Mouse (Mus musculus) stomach, postnatal 0 days (tissue): ENCODE data around the gene Cyp1a2. TPM values are rescaled to one million over a fixed set of nuclear protein-coding genes. Genes with fewer than 3 reads are reported as not detected.
A peak's percentile ranks its signal among the peaks of the same experiment; 100 is the strongest.

Experiments
- ATAC-seq: fragments of 200-750 bp; cut with Nextera tagmentation; 2 replicates; pipeline ENCODE4 v1.8.0; 2017; ENCODE audit not compliant: low FRiP score, low TSS enrichment
- DNase-seq: peaks from one replicate; pipeline ENCODE4 v3.0.0-alpha.2; 2016; ENCODE audit warnings: low spot score
- H3K27ac ChIP-seq: fragments of 300-500 bp; sonication (generic); replicated peaks from 2 replicates; pipeline ENCODE4 v1.5.1; 2014; ENCODE audit warnings: mild to moderate bottlenecking, control low read depth
- H3K27me3 ChIP-seq: fragments of 300-500 bp; sonication (generic); 2 replicates; pipeline ENCODE4 v1.6.1; 2014; ENCODE audit warnings: low read length; ENCODE audit not compliant: control insufficient read depth, insufficient read depth
- H3K36me3 ChIP-seq: fragments of 300-500 bp; sonication (generic); 2 replicates; pipeline ENCODE4 v1.6.1; 2014; ENCODE audit warnings: low read length, mixed read lengths; ENCODE audit not compliant: control insufficient read depth, insufficient read depth
- H3K4me1 ChIP-seq: fragments of 300-500 bp; sonication (generic); replicated peaks from 2 replicates; pipeline ENCODE4 v1.6.1; 2014; ENCODE audit warnings: antibody characterized with exemption; ENCODE audit not compliant: control insufficient read depth, insufficient read depth
- H3K4me2 ChIP-seq: fragments of 300-500 bp; sonication (generic); replicated peaks from 2 replicates; pipeline ENCODE4 v1.6.1; 2014; ENCODE audit warnings: low read depth, mild to moderate bottlenecking, control low read depth, moderate library complexity
- H3K4me3 ChIP-seq: fragments of 300-500 bp; sonication (generic); 2 replicates; pipeline ENCODE4 v1.5.1; 2014; ENCODE audit warnings: low read depth, low read length, control low read depth
- H3K9ac ChIP-seq: fragments of 300-500 bp; sonication (generic); 2 replicates; pipeline ENCODE4 v1.6.1; 2014; ENCODE audit warnings: mild to moderate bottlenecking, low read length, control low read depth, mixed read lengths
- H3K9me3 ChIP-seq: fragments of 300-500 bp; sonication (generic); 2 replicates; pipeline ENCODE4 v1.6.1; 2016; ENCODE audit warnings: low read length; ENCODE audit not compliant: control insufficient read depth
- CTCF ChIP-seq: IDR thresholded peaks from 2 replicates; pipeline ENCODE4 v1.5.1; 2016; ENCODE audit warnings: antibody characterized with exemption, low read depth, mild to moderate bottlenecking, moderate library complexity
- EP300 ChIP-seq: optimal IDR thresholded peaks from 2 replicates; pipeline ENCODE3; 2016; ENCODE audit warnings: antibody characterized with exemption
- WGBS: fragments of 180-500 bp; shearing (Covaris S2); extraction: QIAGEN DNeasy Blood & Tissue Kit; methylation state at CpG from one replicate; pipeline ENCODE4 v1.1.7; 2014; 5-methylcytosine and 5-hydroxymethylcytosine counted together
- polyA plus RNA-seq: library from polyadenylated mRNA; unstranded; fragments of >200 nt; fragmentation: Nextera tagmentation; extraction: Ambion mirVana; gene quantifications from 2 replicates; pipeline ENCODE4 v1.2.1, GENCODE M21; 2015

Gene Cyp1a2
- polyA plus RNA-seq, 1 experiment from 2014 or later = not detected

DNA sequence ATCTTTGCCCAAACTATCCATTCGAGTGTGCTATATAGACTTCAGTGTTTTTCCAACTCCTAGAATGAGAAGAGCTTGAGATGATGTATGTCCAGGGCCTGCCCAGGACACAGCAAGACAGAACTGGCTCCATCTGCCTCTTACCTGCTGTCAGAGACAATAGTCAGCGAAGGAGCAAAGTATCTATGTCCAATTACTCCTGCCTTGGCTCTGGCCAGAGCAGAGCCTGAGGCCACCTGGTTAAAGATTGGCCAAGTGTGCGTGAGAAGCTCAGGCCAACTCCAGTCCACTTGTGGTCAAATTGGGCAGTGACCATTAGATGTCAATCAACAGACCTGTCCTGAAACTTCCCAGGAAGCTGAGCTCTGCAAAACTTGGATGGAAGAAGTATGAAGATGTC lies 13.9 kb downstream of the Cyp1a2 start:
- no peak for ATAC-seq
- no peaks in the 10 kb centered on the region for H3K27me3 ChIP-seq
- no peak for TF ChIP-seq EP300
- TF ChIP-seq CTCF = no peak
- DNase-seq = no peak
- no peak overlapping the region for H3K4me2 ChIP-seq
- H3K9ac ChIP-seq = no peak overlapping the region
- H3K4me1 ChIP-seq = no peaks in the 10 kb centered on the region
- WGBS = 88% methylated on average over 3 of the region's 3 CpGs
- no peak overlapping the region for H3K4me3 ChIP-seq
- no peaks in the 10 kb centered on the region for H3K9me3 ChIP-seq
- H3K36me3 ChIP-seq = no peaks in the 10 kb centered on the region
- no peak overlapping the region for H3K27ac ChIP-seq

DNA sequence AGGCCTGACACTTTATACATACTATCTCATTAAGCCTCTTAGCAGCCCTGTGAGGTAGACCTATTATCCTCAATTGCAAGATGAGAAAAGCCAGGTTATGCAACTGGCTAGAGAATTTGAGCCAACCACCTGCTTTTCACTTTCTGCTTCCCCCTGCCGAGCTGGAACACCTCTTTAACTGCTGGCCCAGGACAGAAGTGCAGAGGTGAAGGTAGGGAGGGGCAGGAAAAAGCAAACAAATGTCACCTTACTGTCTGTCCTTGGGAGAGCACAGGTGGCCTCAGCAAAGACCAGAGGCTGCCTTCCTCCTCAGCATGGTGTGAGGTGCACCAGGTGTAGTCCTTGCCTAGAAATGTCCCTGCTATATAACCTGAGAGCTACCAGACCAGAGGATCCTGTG lies 15.2 kb downstream of the Cyp1a2 start:
- Histone ChIP-seq H3K9ac (no peak overlapping the region), H3K36me3 (no peaks in the 10 kb centered on the region), H3K4me1 (no peaks in the 10 kb centered on the region), H3K9me3 (no peaks in the 10 kb centered on the region), H3K4me2 (no peak overlapping the region), H3K4me3 (no peak overlapping the region), H3K27me3 (no peaks in the 10 kb centered on the region), H3K27ac (no peak overlapping the region)
- ATAC-seq (no peak), DNase-seq (no peak)
- TF ChIP-seq EP300 (no peak), CTCF (no peak)
- WGBS = 14% methylated on average over 1 of the region's 1 CpGs

DNA sequence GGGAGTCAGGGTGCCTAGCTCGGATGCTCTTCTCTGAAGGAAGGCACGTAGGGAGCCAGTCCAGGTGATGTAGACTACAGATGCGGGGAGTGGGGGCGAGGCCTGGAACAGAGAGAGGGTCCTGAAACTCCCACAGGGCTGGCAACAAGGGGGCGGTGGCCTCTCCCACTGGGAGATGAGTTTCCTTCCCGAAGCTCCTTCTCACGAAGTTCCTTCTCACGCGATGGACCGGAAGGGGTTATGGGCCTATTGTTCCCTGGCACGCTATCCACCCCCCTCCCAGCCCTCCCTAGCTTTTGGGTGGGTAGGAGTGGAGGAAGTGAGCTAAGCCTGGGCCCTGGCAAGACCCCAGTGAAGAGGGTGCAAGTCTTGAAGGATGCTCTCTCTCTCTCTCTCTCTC lies 15.7 kb downstream of the Cyp1a2 start:
- ATAC-seq (no peak), DNase-seq (no peak)
- Histone ChIP-seq H3K4me2 (no peak overlapping the region), H3K27me3 (no peaks in the 10 kb centered on the region), H3K27ac (no peak overlapping the region), H3K9me3 (no peaks in the 10 kb centered on the region), H3K4me3 (no peak overlapping the region), H3K36me3 (no peaks in the 10 kb centered on the region), H3K4me1 (no peaks in the 10 kb centered on the region), H3K9ac (no peak overlapping the region)
- TF ChIP-seq EP300 (no peak), CTCF (no peak)
- WGBS = 63% methylated on average over 11 of the region's 11 CpGs

DNA sequence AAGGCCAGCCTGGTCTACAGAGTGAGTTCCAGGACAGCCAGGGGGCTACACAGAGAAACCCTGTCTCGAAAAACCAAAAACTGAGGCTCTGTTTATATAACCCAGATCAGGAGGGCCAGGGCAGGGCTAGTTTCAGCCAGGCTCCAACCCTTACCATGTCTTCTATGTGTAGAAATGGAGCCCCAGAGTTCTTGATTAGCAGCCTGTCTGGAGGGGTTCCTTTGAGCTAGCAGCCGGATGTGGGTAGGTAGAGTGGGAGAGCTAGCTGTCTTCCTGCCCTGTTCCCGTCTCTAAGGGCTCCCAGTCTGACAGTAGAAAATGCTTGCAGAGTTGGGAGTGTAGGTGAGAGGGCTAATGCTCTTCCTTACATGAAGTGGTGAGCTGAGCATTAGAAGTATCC lies 16.4 kb downstream of the Cyp1a2 start:
- 77% methylated on average over 3 of the region's 3 CpGs for WGBS
- Histone ChIP-seq H3K4me1 (no peaks in the 10 kb centered on the region), H3K4me3 (no peak overlapping the region), H3K9me3 (no peaks in the 10 kb centered on the region), H3K27ac (no peak overlapping the region), H3K36me3 (no peaks in the 10 kb centered on the region), H3K4me2 (no peak overlapping the region), H3K9ac (no peak overlapping the region), H3K27me3 (no peaks in the 10 kb centered on the region)
- no peak for ATAC-seq
- DNase-seq = no peak
- TF ChIP-seq CTCF (no peak), EP300 (no peak)

DNA sequence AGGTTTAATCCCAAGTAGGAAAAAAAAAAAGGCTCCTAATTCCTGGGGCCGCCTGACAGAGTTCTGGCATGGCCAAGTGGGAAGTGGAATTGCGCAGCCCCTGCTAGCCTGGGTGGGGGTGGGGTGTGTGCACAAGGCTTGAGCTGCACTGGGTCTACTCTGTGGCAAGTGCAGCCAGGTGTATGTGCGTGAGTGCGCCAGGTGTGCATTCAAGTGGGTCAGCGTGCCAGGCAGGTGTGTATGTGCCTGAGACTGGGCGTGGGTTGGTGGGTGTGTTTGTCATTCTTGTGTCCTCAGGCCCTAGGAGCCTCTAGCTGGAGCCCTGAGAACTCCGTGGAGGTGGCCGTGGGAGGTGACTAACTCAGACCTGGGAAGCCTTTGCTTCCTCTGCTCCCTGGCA lies 17.0 kb downstream of the Cyp1a2 start:
- Histone ChIP-seq H3K4me2 (no peak overlapping the region), H3K27me3 (no peaks in the 10 kb centered on the region), H3K4me3 (no peak overlapping the region), H3K9ac (no peak overlapping the region), H3K36me3 (no peaks in the 10 kb centered on the region), H3K4me1 (no peaks in the 10 kb centered on the region), H3K27ac (no peak overlapping the region), H3K9me3 (no peaks in the 10 kb centered on the region)
- 71% methylated on average over 8 of the region's 8 CpGs for whole genome bisulfite sequencing
- ATAC-seq (peak; percentile 36; the same call in 1 of the 2 replicates), DNase-seq (no peak)
- no peak for TF ChIP-seq EP300
- TF ChIP-seq CTCF = no peak

DNA sequence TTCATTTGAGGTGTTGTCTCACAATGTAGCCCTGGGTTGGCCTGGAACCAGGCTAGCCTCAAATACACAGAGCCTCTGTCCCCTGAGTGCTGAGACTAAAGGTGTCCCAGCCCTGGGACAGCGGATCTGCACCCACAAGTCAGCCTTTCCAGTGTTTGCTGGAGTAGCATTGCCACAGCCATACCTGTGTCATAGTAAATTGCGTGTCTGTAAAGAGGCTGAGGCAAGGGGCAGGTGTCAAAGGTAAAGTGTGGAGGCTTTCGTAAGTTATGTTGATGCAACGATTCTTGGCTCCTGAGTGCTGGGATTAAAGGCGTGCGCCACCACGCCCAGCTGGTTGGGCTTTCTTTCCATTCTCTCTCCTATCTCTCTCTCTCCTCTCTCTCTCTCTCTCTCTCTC lies 18.9 kb downstream of the Cyp1a2 start:
- Histone ChIP-seq H3K27ac (no peak overlapping the region), H3K9me3 (no peaks in the 10 kb centered on the region), H3K4me1 (no peaks in the 10 kb centered on the region), H3K4me3 (no peak overlapping the region), H3K27me3 (no peaks in the 10 kb centered on the region), H3K36me3 (no peaks in the 10 kb centered on the region), H3K4me2 (no peak overlapping the region), H3K9ac (no peak overlapping the region)
- DNase-seq (no peak), ATAC-seq (0 out of 2 replicates have a peak, but pooled peaks have one; percentile 36)
- 33% methylated on average over 7 of the region's 7 CpGs for whole genome bisulfite sequencing
- TF ChIP-seq CTCF (no peak), EP300 (no peak)
